Mouse (Mus musculus) G1E (cell line): ENCODE results near the gene Myo3b.

ENCODE experiments used
- CTCF ChIP-seq: IDR thresholded peaks from 2 replicates; pipeline ENCODE4 v1.5.1; 2012; ENCODE audit warnings: low read depth, low read length, inconsistent platforms, mixed read lengths
- GATA1 ChIP-seq: IDR thresholded peaks from 2 replicates; pipeline ENCODE4 v1.6.1; 2012; ENCODE audit warnings: borderline replicate concordance, low read length, inconsistent platforms, mixed read lengths
- GATA2 ChIP-seq: IDR thresholded peaks from 2 replicates; pipeline ENCODE4 v1.6.1; 2012; ENCODE audit warnings: low read depth, low read length, inconsistent platforms, borderline replicate concordance
- POLR2AphosphoS5 ChIP-seq: IDR thresholded peaks from 2 replicates; pipeline ENCODE4 v1.6.1; 2012; ENCODE audit warnings: low read depth, low read length, inconsistent platforms; ENCODE audit not compliant: insufficient replicate concordance
- TAL1 ChIP-seq: conservative IDR thresholded peaks from 2 replicates; pipeline ENCODE4 v1.6.1; 2012; ENCODE audit warnings: low read depth, low read length, inconsistent platforms, mixed read lengths

GRCm38 (mm10) chr2:70208411-70208810 lies 169.5 kb downstream of the Myo3b start:
- no peak for TF ChIP-seq CTCF
- no peak for TF ChIP-seq GATA1
- no peak for TF ChIP-seq GATA2
- TF ChIP-seq TAL1, result no peak
- TF ChIP-seq POLR2AphosphoS5, result no peak
